Comparison of ENCODE assay signal across 12 mouse cellular contexts in the genomic region with DNA sequence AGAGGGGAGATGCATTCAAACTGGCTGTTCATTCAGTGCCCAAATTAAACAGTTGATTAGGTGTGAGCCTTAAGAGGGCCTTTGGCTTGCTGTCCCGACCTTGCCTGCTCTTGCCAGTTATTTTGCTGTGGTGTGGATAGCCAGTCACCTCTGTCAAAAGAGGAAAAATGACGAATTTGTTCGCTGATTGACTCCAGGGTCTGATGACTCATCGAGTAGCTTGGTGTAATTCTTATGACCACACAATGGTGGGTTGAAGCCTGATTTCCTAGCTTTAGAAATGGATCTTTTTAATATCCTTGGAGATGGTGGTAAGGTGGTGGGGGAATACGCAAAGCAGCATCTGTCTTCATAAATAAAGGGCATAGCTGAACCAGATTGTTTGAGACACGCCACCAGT.
"Had no signal": no experiment of that assay in that cellular context is flagged by ENCODE, and none has a peak within 500 bp of the region (broad histone marks: within the 10 kb centered on the region; RNA-seq: fewer than 3 reads in every experiment).

No protein-coding gene starts in this region.

- DNase-seq: lung, adult 18-20 months; lung, embryonic 14.5 days; lung, postnatal 10 days; lung, postnatal 4 days; midbrain, embryonic 14.5 days; right cerebral cortex, adult 18-20 months; right cerebral cortex, postnatal 25 days; right cerebral cortex, postnatal 4 days; spleen, adult 18-20 months; thymus, adult 18-20 months; thymus, postnatal 14 days; thymus, postnatal 36 days had no signal
